Mouse (Mus musculus) cerebellum, adult 11-12 months (tissue): ENCODE measurements at regions not wholly inside any gene's neighbourhood (a gene's known extent, or its start where the extent isn't known, plus 50 kb on each side); places are given as distances from the start of the nearest gene placed in this dataset.

Experiments used
- DNase-seq: peaks from one replicate; pipeline ENCODE4 v3.0.0; 2022

DNA sequence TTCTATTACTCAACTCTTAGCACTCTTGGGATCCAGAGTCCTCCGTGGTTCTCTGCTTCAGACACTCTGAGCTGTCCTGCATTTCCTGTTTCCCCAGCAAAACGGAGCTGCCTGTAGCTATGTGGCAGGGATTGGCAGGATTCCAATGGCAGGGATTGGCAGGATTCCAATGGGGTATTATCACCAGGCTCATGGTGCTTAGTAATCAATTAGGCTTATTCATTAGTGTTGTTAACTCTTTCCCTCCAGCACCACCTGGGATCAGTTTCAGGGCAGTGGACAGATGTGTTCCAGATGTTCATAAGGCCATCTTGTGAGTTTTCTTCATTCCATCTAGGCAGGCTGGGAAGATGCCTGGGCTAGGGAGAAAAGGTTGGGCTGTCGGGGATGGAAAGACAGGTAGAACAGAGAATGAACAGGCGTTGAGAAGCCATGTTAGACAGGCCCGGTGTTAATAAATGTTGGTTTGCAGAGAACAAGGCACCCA is 163.5 kb downstream of the Emp1 start:
- DNase-seq = peak; percentile 32

DNA sequence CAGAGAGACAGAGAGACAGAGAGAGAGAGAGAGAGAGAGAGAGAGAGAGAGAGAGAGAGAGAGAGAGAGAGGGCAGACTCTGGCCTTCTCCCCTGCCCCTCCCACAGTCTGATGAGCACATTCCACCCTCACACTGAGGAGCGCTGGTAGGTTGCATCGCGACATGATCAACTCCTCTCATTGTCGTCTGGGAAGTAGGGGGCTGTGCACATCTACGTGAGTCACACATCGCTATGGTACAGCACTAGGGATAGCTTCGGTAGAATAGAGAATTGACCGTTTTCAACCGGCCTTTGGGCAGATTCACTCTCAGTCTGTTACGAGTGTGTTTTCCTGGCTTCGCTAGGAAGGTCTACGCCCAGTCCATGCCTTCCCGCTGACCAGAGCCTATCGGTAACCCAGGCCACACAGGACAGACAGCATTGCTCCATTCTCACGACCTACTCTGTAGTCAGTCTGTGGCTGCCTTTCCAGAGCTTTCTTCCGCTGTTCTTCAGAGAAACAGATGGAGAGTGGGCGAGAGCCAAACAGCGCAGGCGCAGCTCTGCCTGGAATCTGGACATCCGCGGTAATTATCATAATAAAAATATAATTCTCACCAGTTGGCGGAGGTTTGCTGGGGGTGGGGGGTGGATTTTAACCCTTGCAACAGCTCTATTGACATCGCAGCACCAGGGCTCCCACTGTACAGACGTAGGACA is 164.3 kb downstream of the Emp1 start:
- DNase-seq = peak; percentile 62

DNA sequence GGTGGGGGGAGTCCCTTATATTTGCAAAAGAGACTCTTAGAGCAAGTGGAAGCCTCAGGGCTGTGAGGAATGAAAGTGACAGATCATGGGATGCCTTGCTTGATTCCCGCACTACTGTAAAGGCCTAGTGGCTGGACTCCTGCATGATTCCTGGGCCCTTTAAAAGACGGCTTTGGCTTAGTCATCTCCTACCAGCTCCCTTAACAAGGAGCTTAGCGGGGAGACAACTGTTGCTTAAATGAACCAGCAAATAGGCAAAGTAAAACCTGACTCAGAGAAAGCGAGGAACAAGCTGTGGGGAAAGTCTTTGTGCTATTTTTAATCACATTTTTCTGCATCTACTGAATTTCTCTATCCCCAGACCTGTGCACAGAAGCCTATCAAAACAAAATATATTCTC is 165.5 kb downstream of the Emp1 start:
- DNase-seq = no peak

DNA sequence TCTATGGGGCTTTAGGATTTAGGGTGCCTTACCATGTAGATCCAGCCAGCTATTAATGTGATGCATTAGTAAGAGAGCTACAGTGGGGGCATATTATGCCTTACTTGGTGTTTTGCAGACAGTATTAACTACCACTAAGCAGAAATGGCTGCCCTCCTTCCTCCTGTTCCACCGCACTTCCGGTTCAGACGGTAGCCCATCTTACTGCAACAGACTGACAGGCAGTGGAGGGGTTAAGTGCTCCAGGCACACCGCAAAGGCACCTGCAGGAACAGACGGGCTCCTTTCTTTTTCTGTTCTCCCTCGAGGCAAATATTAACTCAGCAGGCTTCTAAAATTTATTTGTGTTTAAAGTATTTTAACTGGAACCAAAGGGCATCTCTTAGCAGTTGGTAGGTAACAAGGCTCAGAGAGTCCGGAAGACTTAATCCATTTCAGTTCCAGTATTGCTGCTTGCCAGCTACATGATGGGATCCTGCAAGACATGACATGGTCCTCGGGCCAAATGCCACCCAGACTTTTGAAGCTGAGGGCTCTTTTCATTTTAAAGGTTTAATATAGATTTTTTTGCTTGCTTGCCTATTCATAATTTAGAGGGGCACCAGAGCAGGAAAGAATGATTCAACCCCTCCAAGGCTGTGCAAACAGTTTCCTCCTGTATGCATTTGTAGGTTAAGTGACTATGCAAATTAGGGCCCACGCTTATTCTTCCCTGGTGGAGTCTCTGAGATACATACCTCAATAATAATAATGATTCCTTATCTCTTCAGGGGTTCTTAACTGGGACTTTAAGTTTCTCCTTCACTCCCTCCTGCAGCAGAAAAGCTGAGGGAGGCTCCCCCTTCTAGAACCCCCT is 177.7 kb downstream of the Emp1 start:
- DNase-seq = no peak

DNA sequence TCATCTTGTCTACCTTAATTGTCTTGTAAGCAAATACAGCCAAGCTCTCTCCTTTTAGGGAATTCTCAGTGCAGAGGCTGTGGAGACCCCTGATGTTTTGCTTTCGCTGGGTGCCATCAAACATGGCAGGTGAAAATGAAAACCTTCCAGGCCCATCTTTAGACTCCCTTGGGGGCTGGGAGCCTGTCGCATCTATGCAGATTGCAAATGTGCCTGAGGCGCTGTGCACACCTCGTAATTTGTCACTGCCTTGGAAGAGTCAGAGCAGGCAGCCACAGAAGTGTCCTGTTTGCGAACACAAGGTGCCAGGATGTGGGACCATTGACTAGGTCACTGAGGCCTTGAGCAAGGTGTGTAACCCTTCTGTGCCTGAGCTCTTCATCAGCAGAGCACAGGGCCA is 179.2 kb downstream of the Emp1 start:
- no peak for DNase-seq

DNA sequence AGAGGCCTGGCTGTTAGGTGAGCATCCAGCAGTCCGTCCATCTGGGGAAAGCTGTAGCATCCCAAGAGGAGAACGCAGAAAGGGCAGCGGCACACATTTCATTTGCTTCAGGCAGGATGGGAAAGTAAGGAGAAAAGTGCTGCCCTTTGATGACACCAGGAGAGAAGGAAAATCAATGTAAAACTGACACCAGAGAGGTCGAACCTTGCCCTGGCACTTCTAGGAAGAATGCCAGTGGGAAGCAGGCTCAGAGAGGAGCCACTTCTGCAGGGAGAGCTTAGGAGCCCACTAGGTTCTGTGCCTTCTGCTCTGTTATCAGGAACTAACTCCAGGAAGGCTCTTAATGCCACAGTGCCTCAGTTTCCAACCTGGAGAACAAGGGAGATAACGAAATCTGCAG is 180.0 kb downstream of the Emp1 start:
- no peak for DNase-seq

DNA sequence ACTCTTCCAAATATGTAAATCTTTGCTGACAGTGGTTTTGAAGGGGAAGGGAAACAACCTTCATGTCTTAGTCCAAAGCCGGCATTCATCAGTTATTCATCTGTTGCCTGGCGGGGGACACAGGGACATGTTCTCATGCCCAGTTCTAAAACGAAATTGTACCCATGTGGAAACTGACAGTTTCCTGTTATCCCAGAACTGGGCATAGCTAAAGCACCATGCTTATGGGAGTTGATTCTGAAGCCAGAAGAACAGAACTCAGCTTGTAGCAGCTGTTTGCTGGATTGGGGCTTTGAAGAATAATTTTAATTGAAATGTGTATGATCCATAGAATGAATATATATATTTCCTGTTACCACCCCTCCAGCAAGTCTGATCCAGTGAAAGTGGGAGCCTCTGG is 181.0 kb downstream of the Emp1 start:
- DNase-seq = no peak

DNA sequence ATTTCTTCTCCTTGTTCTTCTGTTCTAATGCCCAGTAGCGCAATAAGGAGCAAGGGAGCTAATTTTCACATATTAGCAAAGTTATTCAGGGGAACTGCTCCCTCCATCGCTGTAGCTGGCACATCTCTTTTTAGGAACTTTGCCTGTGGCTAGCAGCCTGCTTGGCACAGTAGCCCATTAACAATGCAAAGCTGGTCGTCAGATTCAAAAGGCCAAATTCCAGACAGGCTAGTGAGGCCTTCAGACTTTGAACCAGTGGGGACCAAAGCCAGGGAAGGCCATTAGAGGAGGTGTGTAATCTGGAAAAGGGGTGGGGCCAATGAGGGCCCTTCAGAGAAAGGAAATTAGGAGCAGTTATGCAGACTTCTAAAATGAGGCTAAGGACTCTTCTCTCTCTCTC is 181.5 kb downstream of the Emp1 start:
- DNase-seq = no peak

DNA sequence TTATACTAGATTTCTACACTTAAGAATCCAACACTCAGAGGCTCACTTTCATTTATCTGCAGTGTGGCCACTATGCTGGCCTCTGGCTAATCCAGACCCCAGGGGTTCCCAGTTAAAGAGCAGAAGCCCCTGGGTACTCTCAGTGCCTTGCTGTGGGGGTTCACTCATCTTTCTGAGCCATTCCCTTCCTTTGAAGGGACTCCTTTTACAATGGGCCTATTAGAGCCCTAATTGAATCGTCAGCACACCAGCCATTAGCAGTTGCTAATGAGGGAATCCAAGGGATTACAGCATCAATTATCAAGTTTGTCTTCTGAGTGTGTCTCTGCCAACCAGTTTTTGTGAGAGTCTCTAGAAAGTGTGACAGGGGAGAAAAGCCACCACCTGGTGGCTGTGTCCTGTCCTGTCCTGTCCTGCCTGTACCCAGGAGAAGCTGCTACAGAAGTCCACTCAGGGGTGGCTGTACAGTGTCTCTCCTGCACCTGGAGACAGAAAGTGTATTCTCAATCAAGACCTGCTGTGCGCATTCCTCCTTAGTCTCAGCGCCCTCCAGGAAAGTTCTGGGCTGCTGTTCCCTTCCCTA is 188.1 kb downstream of the Emp1 start:
- no peak for DNase-seq

DNA sequence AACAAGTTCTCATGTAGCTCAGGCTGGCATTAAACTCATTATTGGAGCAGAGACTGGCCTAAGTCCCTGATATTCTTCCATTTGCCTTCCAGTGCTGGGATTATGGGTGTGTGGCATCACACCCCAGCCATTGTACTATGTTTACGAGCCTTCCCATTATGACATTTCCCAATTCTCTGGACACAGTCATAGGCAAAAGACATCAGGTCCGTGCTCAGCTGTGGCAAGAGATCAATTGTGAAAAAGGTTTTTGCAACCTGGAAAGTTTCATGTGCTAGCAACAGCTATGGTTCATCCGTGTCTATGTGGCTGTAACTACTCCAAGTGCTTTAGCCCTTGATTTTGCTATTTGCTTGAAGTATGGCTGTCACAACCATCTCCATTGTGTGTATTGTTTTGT is 190.1 kb downstream of the Emp1 start:
- DNase-seq = no peak

DNA sequence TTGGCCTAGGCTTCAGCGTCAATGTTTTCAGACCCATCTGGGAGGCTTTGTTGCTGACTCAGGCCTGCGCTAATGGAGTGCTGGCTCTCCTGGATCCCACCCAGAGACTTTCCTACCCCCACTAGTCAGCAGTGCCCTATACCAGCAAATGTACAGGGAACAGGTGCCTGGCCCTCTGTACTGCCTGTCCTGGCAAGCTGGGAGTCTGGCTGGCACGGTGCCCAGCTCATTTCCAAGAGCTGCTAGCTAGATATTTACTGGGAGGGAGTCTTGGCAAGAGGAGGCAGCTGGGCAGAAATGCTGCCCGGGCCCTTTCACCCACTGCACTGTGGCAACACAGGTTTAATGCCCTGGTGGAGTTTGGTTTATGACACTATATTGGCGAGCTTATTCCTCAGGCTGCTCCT is 197.2 kb downstream of the Emp1 start:
- peak; percentile 99 for DNase-seq

DNA sequence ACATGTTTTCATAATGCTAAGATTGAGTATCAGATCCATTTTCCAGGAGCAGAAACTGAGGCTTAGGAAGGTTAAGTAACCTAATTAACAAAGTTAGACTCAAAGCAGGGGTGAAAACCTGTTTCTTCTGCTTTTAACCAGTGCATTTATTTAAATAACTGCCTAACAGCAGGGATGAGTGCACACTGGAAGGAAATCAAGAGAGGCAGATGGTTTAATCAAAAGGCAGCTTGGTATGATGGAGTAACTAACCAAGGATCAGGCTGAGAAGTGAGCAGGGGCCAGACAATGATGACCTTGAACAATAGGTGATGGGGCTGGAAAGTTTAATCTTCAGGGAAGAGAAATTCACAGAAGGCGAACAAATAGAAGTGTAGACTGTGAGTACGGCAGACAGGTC is 199.9 kb downstream of the Emp1 start:
- peak; percentile 44 for DNase-seq

DNA sequence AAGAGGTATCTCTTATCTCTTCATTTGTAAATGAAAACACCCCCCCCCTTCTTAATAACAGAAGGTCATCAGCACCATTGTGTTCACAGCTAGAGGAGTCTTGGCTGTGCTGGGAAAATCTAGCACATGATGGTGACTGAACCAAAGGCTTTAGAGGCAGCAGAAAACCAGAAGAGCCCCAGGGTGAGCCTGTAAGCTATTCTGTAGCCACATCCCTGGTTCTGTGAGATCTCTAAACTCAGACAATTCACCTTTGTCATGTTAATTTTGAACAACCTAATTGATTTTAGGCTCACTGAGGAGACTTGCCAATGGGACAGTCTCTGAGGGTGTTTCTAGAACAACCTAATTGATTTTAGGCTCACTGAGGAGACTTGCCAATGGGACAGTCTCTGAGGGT is 201.4 kb downstream of the Emp1 start:
- DNase-seq = no peak

DNA sequence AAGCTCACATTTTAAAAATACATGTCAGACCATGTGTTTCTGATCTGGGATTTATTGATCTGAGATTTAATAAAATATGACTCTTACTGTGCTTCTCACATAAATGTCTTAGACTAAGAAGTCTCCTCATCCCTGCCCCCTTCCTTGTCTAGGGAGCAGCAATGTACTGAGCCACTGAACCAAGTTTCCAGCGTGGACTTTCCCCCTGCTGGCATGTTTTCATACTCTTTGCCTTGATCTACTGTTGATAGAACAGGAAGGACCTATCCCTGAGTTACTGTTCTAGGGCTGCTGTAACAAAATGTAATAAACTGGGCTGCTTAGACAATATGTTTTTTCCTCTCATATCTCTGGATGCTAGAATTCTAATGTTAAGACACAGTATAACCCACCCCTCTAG is 206.7 kb downstream of the Emp1 start:
- no peak for DNase-seq

DNA sequence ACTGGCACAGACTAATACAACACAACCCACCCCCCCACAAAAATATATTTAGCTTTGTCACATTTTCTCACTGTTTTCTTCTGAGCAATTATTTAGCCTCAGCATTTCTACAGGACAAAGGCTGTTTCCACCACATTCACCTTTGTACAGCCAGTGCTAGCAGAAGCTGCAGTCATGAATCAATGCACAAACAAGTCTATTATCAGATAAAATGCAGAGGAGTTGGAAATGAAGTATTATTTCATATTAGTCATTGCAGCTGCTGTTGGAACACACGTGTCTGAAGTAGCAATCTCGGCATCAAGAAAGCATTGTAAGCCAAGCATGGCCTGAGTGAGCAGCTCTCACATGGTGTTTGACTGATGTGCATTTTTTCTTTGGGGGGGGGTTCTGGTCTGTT is 212.9 kb downstream of the Emp1 start:
- no peak for DNase-seq

DNA sequence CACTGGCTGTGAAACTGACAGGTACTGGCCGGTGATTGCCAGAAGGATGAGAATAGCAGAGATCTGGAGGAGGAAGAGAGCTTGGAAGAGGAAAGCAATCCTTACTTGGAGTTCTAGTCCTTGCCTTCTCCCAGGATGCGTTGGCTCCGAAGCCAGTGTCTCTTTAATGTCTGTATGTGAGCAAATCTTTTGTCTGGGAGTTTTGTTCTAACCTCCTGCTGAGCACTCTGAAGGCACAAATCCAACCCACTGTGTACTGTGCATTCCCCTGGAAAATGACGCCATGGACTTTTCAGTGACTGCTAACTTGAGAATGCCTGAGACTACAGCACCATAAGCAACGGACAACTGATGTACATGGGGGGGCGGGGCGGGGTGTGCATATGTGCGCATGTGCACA is 216.4 kb downstream of the Emp1 start:
- DNase-seq = no peak

DNA sequence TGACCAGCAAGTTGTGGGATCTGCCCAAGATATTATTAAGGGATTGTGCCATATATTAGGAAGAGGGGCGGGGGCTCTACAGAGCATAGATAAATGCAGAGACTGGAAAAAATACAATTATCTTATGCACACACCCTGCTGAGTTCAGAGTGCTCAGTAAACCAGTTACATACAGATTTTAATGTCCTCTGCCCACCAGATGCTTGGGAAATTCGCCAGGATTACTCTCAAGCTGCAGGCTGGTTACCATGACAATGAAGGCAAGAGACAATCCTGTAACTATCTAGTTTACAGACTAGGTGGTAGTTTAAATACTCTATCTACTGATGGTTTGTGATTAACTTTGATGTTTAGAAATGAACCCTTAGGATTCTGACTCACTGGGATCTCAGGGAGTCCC is 220.2 kb downstream of the Emp1 start:
- DNase-seq = no peak

DNA sequence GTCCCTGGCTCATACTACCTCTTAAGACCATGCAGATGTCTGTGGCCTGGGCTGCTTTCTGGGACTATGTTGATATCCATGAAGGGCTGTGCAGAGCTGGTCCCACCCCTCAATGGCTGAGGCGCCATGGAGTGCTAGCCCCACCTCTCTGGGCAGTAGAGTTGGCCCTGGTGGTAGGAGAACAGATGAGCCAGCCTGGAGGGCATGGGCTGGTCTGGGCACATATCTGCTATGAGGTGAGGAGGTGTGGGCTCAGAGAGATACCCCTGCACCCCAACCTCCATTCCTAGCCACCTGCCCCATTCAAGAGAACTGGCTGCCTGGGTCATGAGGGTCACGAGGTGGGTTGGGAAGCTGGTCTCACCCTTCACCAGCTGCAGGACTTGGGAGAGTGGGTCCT is 222.4 kb downstream of the Emp1 start:
- no peak for DNase-seq

DNA sequence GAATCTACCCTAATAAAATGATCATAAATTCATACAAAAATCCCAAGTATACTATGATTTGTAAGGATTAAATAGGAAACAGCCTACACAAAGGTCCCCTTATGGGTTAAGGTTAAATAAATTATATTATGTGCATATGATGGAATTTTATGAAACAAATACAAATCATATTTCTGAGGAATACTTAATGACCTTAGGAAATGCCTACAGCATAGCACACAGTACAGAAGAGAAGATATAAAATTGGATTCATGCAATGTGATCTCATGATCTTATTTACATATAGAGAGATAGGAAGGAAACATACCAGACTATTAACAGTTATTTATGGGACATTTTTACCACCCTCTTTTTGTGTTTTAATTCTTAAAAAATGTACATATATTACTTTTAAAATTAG is 227.7 kb downstream of the Emp1 start:
- DNase-seq = no peak

DNA sequence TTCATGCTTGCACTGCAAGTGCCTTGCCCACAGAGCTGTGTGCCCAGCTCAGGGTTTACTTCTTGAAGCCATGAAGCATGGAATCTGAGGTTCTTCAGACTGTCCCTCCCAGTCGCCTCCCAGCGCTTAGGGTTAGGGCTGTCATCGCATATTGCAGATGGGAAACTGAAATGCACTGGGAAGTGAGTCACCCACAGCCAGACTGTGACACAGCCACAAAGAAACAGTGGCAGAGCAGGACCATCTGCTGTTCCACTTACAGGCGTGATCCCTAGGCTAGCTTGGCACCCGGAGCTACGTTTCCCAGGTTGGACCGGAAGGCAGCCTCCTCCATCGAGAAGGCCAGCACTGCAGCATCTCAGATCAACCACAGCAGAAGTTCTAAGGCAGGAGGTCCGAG is 228.7 kb downstream of the Emp1 start:
- DNase-seq = no peak

DNA sequence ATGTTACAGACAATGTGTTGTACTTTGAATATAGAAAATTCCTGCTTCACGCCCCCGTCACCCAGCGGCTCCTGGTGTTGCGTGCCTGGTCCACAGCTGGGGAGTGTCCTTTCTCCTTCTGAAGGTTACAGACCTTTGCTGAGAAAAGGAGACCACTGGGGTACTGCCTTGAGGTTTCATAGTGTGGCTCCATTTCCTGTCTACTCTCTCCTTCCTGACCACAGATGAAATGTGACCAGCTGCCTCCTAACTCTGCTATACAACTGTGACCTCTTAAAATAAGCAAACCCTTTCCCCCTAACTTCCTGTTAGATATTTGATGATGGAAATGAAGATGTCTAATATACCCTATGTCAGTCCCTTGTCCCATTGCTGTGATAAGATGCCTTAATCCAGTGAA is 234.0 kb downstream of the Emp1 start:
- no peak for DNase-seq

DNA sequence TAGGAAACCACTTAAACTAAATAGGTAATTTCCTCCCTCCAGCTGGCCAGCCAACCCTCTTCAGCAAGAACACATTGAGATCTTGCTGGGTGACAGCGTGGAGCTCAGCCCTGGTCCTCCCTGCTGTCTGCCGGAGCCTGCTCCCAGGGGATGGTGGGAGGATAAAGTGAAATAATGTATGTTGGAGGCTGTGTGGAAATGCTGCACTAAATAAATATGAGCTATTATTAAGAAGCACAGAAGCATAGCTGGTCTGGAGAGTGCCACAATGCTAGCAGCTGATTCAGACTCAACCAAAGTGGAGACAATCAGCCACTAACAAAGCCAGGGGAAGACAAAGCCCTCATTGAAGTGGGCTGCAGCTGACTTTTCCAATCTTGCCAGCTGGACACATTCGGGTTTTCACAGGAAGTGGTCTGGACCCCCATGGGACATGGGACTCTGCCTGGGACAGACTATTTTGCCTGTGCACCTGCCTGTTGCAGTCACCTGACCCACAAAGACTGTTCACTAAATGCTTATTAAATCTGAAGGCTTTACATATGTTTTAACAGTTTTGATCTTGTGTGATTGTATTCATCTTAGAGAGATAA is 248.3 kb downstream of the Emp1 start:
- DNase-seq = no peak

DNA sequence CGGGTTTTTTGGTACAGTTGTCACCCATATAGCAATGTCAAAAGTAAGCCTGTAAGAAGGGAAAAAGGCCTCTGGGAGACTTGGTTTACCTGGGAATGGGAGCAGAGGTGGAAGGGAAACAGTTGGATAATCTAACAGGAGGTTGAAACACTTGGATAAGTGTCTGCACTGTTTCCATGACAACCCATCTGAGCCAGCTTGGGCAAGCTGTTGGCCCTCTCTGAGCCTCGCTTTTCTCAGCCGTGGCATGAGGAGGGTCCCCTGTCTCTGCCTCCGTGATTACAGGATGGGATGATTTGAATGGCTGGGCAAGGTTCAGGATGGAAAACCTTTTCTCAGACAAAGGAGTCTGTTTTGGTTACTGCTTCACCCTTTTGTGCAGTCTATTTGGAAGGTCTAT is 265.6 kb downstream of the Emp1 start:
- DNase-seq = no peak

DNA sequence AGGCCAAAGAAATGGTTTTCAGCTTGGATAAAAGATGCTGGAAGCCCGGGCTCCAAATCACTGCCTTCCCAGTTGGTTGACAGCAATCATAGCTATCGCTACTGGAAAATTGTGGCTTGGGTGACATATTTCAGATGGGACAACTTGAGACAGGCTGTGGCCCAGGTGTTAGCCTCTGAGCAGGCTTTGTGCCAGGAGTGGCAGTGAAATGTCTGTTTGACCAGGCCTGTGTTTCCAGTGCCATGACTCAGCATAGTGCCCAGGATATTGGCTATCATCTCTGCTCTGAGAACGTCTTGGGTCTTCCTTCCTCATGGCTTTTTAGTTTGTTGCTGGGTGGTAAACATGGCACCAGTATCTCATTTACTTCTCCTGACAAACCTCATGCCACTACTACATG is 266.9 kb downstream of the Emp1 start:
- no peak for DNase-seq
